Mouse (Mus musculus): ENCODE results near the gene Plxnb2.

DNA sequence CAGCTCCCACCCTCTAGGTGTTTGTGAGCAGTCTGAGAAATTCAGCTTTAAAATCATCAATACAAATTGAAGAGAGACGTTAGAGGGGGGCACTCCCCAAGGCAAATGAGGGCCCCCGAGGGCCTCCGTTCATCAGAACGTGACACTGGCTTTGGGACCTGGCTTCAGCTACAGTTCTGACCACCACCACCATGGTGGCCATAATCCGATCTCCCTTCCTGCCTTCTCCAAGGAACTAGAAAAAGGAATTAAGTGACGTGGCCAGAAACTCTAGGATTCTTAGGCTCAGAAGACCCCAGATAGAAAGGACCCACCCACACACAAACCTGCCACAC is 991 bp downstream of the Plxnb2 start:
- no peak for TF ChIP-seq TAL1 (IDR thresholded peaks at IDR 0.05; ENCODE audit: low read length)
- no peak for TF ChIP-seq GATA1 (IDR thresholded peaks at IDR 0.05; ENCODE audit: low read length)

Measured in erythroblast, embryonic 14.5 days (primary cell).